Mouse (Mus musculus): Measurements from ENCODE around the gene Gm1140. TPM values are rescaled to one million over a fixed set of nuclear protein-coding genes. Genes with fewer than 3 reads are reported as not detected.
"Not testable (repeated sequence)": the region's sequence is repeated elsewhere in the genome, so short reads cannot be mapped to it uniquely, and the experiment has no call there.

The Gm1140 gene
- polyA plus RNA-seq (2012; rRNA removed), result not detected in 2 replicates

DNA sequence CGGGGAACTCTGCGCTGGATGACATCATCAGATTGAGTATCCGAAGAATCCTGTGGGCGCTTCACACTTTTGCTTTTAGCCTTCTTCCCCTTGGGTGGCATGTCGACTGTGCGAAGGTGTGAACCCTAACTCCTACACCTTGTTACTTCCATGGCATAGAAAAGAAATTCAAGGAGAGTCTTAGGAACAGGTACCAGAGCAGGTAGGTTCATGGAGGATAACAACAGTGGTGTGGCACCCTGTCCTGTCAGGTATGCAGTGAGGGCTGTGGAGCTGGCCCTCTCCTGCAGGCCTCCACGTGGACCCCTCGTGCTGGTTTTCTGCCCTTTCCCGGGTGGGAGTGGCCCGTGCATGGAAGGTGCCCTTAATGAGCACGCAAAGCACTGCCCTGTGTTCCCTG is at the start of gene Gm1140:
TSS of gene Gm1140 (minus strand) at position 101 of the 400 bp plus-strand sequence.
- DNase-seq (ENCODE audit: low spot score), result not testable (repeated sequence)

DNA sequence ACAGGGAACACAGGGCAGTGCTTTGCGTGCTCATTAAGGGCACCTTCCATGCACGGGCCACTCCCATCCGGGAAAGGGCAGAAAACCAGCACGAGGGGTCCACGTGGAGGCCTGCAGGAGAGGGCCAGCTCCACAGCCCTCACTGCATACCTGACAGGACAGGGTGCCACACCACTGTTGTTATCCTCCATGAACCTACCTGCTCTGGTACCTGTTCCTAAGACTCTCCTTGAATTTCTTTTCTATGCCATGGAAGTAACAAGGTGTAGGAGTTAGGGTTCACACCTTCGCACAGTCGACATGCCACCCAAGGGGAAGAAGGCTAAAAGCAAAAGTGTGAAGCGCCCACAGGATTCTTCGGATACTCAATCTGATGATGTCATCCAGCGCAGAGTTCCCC is 2.0 kb upstream of the Gm1140 start, which contains the start of gene Gm14692:
TSS of gene Gm14692 (plus strand) at position 301 of the 400 bp plus-strand sequence.
- DNase-seq (ENCODE audit: low spot score), result not testable (repeated sequence)

Other genes starting within 250 kb of the Gm1140 start
- gene Gm14692, start 2.1 kb upstream of the Gm1140 start, polyA plus RNA-seq (2012; rRNA removed), result not detected in 2 replicates
- not detected in 2 replicates for gene 4933436I01Rik, start 227.9 kb upstream of the Gm1140 start, polyA plus RNA-seq (2012; rRNA removed)